Mouse (Mus musculus) adrenal gland, postnatal 0 days (tissue): ENCODE data around the gene Zfp758. TPM values are rescaled to one million over a fixed set of nuclear protein-coding genes. Genes with fewer than 3 reads are reported as not detected.

Experiments
- polyA plus RNA-seq: library from polyadenylated mRNA; unstranded; fragments of >200 nt; fragmentation: Nextera tagmentation; extraction: Ambion mirVana; gene quantifications from 2 replicates; pipeline ENCODE4 v1.2.1, GENCODE M21; 2015

Zfp758 gene
- polyA plus RNA-seq, result 8.3 and 11.6 TPM in 2 replicates

GRCm38 (mm10) chr17:22361101-22361781 lies at the start of gene Zfp758, which contains the start of gene Zfp944:
Gene Zfp758, plus strand, starts transcription at chr17:22361453.
Gene Zfp944, minus strand, starts transcription at chr17:22361400.

GRCm38 (mm10) chr17:22314730-22315226 lies 46.5 kb upstream of the Zfp758 start, which contains the start of gene CT030661.1:
Gene CT030661.1, minus strand, starts transcription at chr17:22314837.

GRCm38 (mm10) chr17:22423952-22424617 lies 62.8 kb downstream of the Zfp758 start, which contains the start of gene Zfp946:
Gene Zfp946, plus strand, starts transcription at chr17:22424222.

Other genes starting within 250 kb of the Zfp758 start
- gene Zfp947, start 195.3 kb upstream of the Zfp758 start, polyA plus RNA-seq, result 2.4 and 5.2 TPM in 2 replicates
- gene Zfp994, start 135.8 kb upstream of the Zfp758 start, polyA plus RNA-seq, result 3.2 and 4.9 TPM in 2 replicates
- gene CT030661.1, start 46.6 kb upstream of the Zfp758 start, polyA plus RNA-seq, result 13.4 and 14.5 TPM in 2 replicates
- 11.2 and 14.7 TPM in 2 replicates for gene Zfp944, start 53 bp upstream of the Zfp758 start, polyA plus RNA-seq
- 7.7 and 9.9 TPM in 2 replicates for gene Zfp946, start 62.8 kb downstream of the Zfp758 start, polyA plus RNA-seq
- not detected in 2 replicates for gene Vmn2r111, start 212.0 kb downstream of the Zfp758 start, polyA plus RNA-seq
- gene Vmn2r112, start 239.5 kb downstream of the Zfp758 start, polyA plus RNA-seq, result not detected in 2 replicates